Mouse (Mus musculus) forebrain, postnatal 0 days (tissue): ENCODE measurements around the gene Cdc37. TPM values are rescaled to one million over a fixed set of nuclear protein-coding genes. Genes with fewer than 3 reads are reported as not detected.
A peak's percentile ranks its signal among the peaks of the same experiment; 100 is the strongest.

ENCODE experiments used
- ATAC-seq: fragments of 200-750 bp; cut with Nextera tagmentation; 2 replicates; pipeline ENCODE4 v1.8.0; 2017; ENCODE audit warnings: mild to moderate bottlenecking, moderate library complexity
- DNase-seq: peaks from one replicate; pipeline ENCODE4 v3.0.0-alpha.2; 2015
- H3K27ac ChIP-seq: fragments of 300-500 bp; sonication (generic); 2 replicates; pipeline ENCODE4 v1.5.1; 2014; ENCODE audit warnings: low read depth, mild to moderate bottlenecking, antibody characterized with exemption, low read length, moderate library complexity, mixed read lengths
- H3K27me3 ChIP-seq: fragments of 300-500 bp; sonication (generic); 2 replicates; pipeline ENCODE4 v1.6.1; 2014; ENCODE audit warnings: mild to moderate bottlenecking, low read length, mixed read lengths; ENCODE audit not compliant: insufficient read depth
- H3K36me3 ChIP-seq: fragments of 300-500 bp; sonication (generic); 2 replicates; pipeline ENCODE4 v1.6.1; 2014; ENCODE audit warnings: mild to moderate bottlenecking, moderate library complexity; ENCODE audit not compliant: insufficient read depth
- H3K4me1 ChIP-seq: fragments of 300-500 bp; sonication (generic); 2 replicates; pipeline ENCODE4 v1.6.1; 2014; ENCODE audit warnings: antibody characterized with exemption; ENCODE audit not compliant: insufficient read depth
- H3K4me2 ChIP-seq: fragments of 300-500 bp; sonication (generic); 2 replicates; pipeline ENCODE4 v1.6.1; 2014; ENCODE audit warnings: low read depth, mild to moderate bottlenecking, moderate library complexity
- H3K4me3 ChIP-seq: fragments of 300-500 bp; sonication (generic); 2 replicates; pipeline ENCODE4 v1.5.1; 2014; ENCODE audit warnings: low read depth, low read length, mixed read lengths
- H3K9ac ChIP-seq: fragments of 300-500 bp; sonication (generic); 2 replicates; pipeline ENCODE4 v1.6.1; 2014; ENCODE audit warnings: mild to moderate bottlenecking
- H3K9me3 ChIP-seq: fragments of 300-500 bp; sonication (generic); 2 replicates; pipeline ENCODE4 v1.6.1; 2016; ENCODE audit warnings: low read length
- CTCF ChIP-seq: sonication (generic); IDR thresholded peaks from 2 replicates; pipeline ENCODE4 v1.5.1; 2016; ENCODE audit warnings: antibody characterized with exemption, control low read depth, low read depth
- WGBS: fragments of 180-500 bp; shearing (Covaris S2); extraction: QIAGEN DNeasy Blood & Tissue Kit; methylation state at CpG from one replicate; pipeline ENCODE4 v1.1.7; 2014; 5-methylcytosine and 5-hydroxymethylcytosine counted together
- polyA plus RNA-seq: library from polyadenylated mRNA; unstranded; fragments of >200 nt; fragmentation: Nextera tagmentation; extraction: Ambion mirVana; gene quantifications from 2 replicates; pipeline ENCODE4 v1.2.1, GENCODE M21; 2015
- total RNA-seq: library from RNA; depleted of rRNA; stranded (reverse); fragments of >200 nt; gene quantifications from 2 replicates; pipeline ENCODE4 v1.2.3, GENCODE M21; 2014

The Cdc37 gene
- total and polyA plus RNA-seq, 2 experiments from 2014 or later, result 42.1 to 186 TPM

DNA sequence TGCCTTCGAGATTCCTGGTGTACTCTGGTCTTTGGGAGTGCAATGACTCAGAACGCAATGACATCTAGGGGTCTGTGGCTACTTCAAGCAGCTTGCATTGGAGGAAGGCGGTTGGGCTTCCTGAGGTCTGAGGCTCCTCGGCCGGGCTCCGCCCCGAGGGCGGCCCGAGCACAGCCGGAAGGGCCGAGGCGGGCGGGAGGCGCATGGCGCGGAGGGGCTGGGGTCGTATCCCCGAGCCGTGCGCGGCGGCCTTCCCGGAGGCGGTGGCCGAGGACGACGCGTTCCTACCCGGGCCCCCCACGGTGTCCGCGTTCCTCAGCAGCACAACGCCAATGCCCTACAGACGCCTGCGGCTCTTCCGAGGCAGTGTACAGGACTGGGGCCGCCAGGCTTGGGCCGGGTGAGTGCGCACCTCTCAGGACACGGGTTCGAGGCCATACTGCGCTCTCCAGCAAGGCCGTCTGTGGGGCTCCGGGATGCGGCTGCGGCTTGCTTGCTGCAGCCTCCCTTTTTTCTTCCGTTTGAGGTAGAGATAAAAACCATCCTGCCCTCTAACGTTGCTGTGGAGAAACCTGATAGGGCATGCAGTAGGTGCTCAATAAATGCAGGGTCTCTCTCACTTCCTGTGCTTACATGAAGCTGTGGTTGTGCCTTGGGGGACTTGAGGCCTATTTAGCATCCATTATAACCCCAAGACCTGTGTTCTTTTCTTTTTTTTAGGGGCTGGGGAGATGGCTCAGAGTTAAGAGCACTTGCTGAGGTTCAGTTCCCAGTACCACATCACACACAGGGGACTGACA lies 31.8 kb upstream of the Cdc37 start:
- Histone ChIP-seq H3K27me3 (no peaks in the 10 kb centered on the region), H3K4me1 (no peaks in the 10 kb centered on the region), H3K27ac (no peak overlapping the region), H3K9ac (no peak overlapping the region), H3K4me2 (no peak overlapping the region), H3K9me3 (no peaks in the 10 kb centered on the region), H3K4me3 (no peak overlapping the region), H3K36me3 (no peaks in the 10 kb centered on the region)
- no peak for ATAC-seq
- 10% methylated on average over 48 of the region's 48 CpGs for WGBS
- no peak for TF ChIP-seq CTCF
- DNase-seq, result no peak

GRCm38 (mm10) chr9:21180841-21181240 lies 31.1 kb upstream of the Cdc37 start:
- no peak overlapping the region for H3K9ac ChIP-seq
- H3K4me1 ChIP-seq, result no peaks in the 10 kb centered on the region
- H3K9me3 ChIP-seq, result no peaks in the 10 kb centered on the region
- H3K27me3 ChIP-seq, result no peaks in the 10 kb centered on the region
- WGBS, result 61% methylated on average over 1 of the region's 1 CpGs
- H3K4me3 ChIP-seq, result no peak overlapping the region
- DNase-seq, result no peak
- H3K27ac ChIP-seq, result no peak overlapping the region
- ATAC-seq, result no peak
- H3K36me3 ChIP-seq, result no peaks in the 10 kb centered on the region
- no peak for TF ChIP-seq CTCF
- H3K4me2 ChIP-seq, result no peak overlapping the region

DNA sequence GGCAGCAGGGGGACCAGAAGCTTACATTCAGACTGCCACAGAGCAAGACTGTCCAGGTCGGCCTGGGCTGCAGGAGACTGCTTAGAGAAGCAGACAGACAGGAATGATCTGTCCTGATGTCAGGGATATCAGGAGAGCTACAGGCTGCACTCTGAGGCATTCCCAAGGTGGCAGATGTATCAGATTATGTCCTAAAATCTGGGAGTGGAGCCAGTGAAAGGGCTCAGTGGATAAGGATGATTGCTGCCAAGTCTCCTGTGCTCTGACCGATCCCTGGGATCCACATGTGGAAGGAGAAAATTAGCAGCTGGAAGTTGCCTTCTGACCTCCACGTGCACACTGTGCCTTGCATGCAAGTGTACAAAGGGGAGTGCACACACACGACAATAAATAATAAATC lies 30.6 kb upstream of the Cdc37 start:
- no peak overlapping the region for H3K4me3 ChIP-seq
- H3K9ac ChIP-seq, result no peak overlapping the region
- ATAC-seq, result no peak
- H3K9me3 ChIP-seq, result no peaks in the 10 kb centered on the region
- H3K36me3 ChIP-seq, result no peaks in the 10 kb centered on the region
- TF ChIP-seq CTCF, result no peak
- H3K4me2 ChIP-seq, result no peak overlapping the region
- H3K4me1 ChIP-seq, result no peaks in the 10 kb centered on the region
- no peak overlapping the region for H3K27ac ChIP-seq
- WGBS, result 73% methylated on average over 4 of the region's 4 CpGs
- no peaks in the 10 kb centered on the region for H3K27me3 ChIP-seq
- DNase-seq, result no peak

- no peak for TF ChIP-seq CTCF
- Histone ChIP-seq H3K4me2 (no peak overlapping the region), H3K36me3 (no peaks in the 10 kb centered on the region), H3K4me3 (no peak overlapping the region), H3K4me1 (no peaks in the 10 kb centered on the region), H3K9ac (no peak overlapping the region), H3K27ac (no peak overlapping the region), H3K9me3 (no peaks in the 10 kb centered on the region), H3K27me3 (peaks cover 4% of the 10 kb centered on the region; the same call in 1 of the 2 replicates)
- ATAC-seq, result no peak
- 80% methylated on average over 6 of the region's 6 CpGs for WGBS
- no peak for DNase-seq
Observed at GRCm38 (mm10) chr9:21172364-21172763, 22.6 kb upstream of the Cdc37 start.

DNA sequence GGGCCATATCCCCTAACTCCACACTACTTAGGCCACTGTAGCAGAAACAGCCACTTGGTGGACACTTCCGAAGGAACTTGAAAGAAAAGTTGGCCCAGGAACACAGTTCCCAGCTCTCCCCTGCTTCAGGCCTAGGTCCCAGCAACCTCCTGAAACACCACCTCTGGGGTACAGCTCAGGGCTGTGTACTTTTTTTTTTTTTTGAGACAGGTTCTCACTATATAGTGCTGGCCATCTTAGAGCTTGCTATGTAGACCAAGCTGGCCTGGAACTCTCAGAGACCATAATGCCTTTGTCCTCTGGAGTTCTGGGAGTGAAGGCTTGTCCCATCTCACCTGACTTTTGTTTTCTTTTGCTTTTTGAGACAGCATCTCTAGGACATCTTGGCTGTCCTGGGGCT lies 19.4 kb upstream of the Cdc37 start:
- Histone ChIP-seq H3K27me3 (peaks cover 15% of the 10 kb centered on the region), H3K4me1 (no peaks in the 10 kb centered on the region; the same call in 1 of the 2 replicates), H3K36me3 (no peaks in the 10 kb centered on the region), H3K4me3 (no peak overlapping the region), H3K4me2 (no peak overlapping the region), H3K9me3 (no peaks in the 10 kb centered on the region), H3K9ac (no peak overlapping the region), H3K27ac (no peak overlapping the region)
- TF ChIP-seq CTCF, result no peak
- 18% methylated on average over 1 of the region's 1 CpGs for WGBS
- DNase-seq, result no peak
- no peak for ATAC-seq

DNA sequence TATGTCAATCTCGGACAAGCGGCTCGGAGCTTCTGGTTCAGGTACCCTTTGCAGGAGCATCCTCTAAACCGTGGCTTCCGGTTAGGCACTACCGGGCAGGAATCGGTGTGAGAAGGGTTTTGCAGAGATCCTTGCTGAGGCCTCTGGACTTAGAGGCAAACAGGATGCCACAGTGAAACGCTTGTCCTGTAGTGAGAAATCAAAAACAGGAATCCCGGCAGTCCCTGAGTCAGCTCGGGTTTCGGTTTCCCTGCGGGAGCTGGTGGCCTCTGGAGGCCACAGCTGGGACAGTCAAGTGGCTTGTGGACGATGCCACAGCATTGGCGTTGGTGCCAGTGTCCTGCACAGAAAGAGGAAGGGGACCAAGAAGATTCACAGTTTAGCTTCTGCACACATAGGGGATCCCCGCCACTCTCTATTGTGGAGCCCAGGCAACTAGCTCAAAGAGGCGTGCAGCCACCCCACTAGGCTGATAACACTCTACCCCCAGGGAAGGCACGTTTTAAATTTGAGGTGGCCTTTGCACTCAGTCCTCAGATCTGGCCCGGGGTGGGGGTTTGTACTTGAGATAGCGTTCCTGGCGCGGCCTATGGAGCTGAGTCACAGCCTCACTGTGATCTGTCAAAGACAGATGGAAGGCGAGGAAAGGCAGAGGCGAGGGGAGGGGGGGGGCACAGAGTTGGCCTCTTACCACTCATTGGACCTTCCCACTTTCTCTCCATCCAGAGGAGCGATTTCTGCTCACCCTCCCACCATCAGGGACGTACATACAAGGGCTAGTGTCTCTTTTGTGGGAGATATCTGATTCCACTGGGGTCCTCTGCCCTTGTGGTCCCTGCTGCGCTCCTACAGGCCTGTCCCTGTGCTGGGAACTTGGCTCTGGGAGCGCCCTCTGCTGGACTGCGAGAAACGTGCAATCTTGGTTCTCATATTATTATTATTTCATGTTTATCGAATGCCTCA lies 18.7 kb upstream of the Cdc37 start:
- Histone ChIP-seq H3K4me3 (no peak overlapping the region), H3K4me2 (no peak overlapping the region), H3K4me1 (no peaks in the 10 kb centered on the region; the same call in 1 of the 2 replicates), H3K9ac (no peak overlapping the region; the same call in 1 of the 2 replicates), H3K27me3 (peaks cover 21% of the 10 kb centered on the region), H3K27ac (0 out of 2 replicates have a peak overlapping the region, but pooled peaks have one; percentile 29), H3K9me3 (no peaks in the 10 kb centered on the region), H3K36me3 (no peaks in the 10 kb centered on the region)
- peak; percentile 88 for TF ChIP-seq CTCF
- DNase-seq (peak; percentile 74), ATAC-seq (no peak)
- 16% methylated on average over 30 of the region's 30 CpGs for WGBS
